ENCODE assay signal across 31 mouse cellular contexts in the genomic region with DNA sequence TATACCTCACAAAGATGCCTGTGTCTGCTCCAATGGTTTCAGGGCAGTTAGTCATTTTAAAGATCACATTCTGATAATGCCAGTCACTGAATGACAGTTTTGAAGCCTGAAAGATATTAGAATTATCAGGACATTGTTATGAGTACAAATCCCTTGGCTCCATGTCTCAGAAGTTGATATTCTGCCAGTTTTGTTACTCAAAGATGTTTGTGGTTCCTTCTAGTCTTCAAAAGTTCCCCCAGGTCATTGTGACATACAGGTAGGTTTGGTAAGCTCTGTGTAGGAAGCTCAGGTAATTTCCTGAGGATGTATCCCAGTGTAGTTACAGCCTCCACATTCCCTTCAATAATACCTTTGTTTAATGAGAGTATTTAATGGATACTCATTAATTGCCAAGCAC.
"Had no signal": no experiment of that assay in that cellular context is flagged by ENCODE, and none has a peak within 500 bp of the region (broad histone marks: within the 10 kb centered on the region; RNA-seq: fewer than 3 reads in every experiment).

No protein-coding gene starts in this region.

- H3K9me3 ChIP-seq: limb, embryonic 10.5 days; limb, embryonic 12.5 days; limb, embryonic 13.5 days; limb, embryonic 15.5 days; liver, embryonic 13.5 days; liver, embryonic 15.5 days; lung, embryonic 15.5 days; megakaryocyte, embryonic 14.5 days; midbrain, embryonic 10.5 days; midbrain, embryonic 12.5 days; midbrain, embryonic 13.5 days; midbrain, embryonic 15.5 days; neural tube, embryonic 12.5 days had no signal

- ATAC-seq: liver, postnatal 0 days; lung, postnatal 0 days; midbrain, embryonic 13.5 days; midbrain, embryonic 15.5 days; midbrain, embryonic 16.5 days had no signal

- H3K27me3 ChIP-seq: limb, embryonic 12.5 days; limb, embryonic 13.5 days; limb, embryonic 15.5 days; liver, embryonic 13.5 days; liver, embryonic 15.5 days; lung, embryonic 15.5 days; megakaryocyte, embryonic 14.5 days; midbrain, embryonic 12.5 days; midbrain, embryonic 13.5 days; midbrain, embryonic 15.5 days; neural tube, embryonic 12.5 days had no signal

- H3K27ac ChIP-seq: limb, embryonic 10.5 days; limb, embryonic 12.5 days; limb, embryonic 13.5 days; limb, embryonic 15.5 days; liver, embryonic 13.5 days; liver, embryonic 14.5 days; liver, embryonic 15.5 days; lung, embryonic 15.5 days; macrophage; midbrain, embryonic 10.5 days; midbrain, embryonic 12.5 days; midbrain, embryonic 13.5 days; midbrain, embryonic 15.5 days; neural tube, embryonic 12.5 days had no signal

- H3K4me2 ChIP-seq: limb, embryonic 12.5 days; limb, embryonic 13.5 days; limb, embryonic 15.5 days; liver, embryonic 11.5 days; liver, embryonic 13.5 days; liver, embryonic 15.5 days; lung, embryonic 14.5 days; lung, embryonic 15.5 days; midbrain, embryonic 11.5 days; midbrain, embryonic 12.5 days; midbrain, embryonic 13.5 days; midbrain, embryonic 15.5 days; neural tube, embryonic 12.5 days had no signal

- DNase-seq: left cerebral cortex, postnatal 4 days; liver; liver, embryonic 13.5 days; liver, postnatal 0 days; lung, adult 18-20 months; lung, adult 2 months; lung, embryonic 14.5 days; lung, postnatal 10 days; lung, postnatal 14 days; lung, postnatal 36 days; lung, postnatal 4 days; midbrain, embryonic 14.5 days had no signal

- H3K4me3 ChIP-seq: limb, embryonic 10.5 days; limb, embryonic 12.5 days; limb, embryonic 13.5 days; limb, embryonic 15.5 days; liver, embryonic 13.5 days; liver, embryonic 15.5 days; lung, embryonic 15.5 days; megakaryocyte, embryonic 14.5 days; midbrain, embryonic 10.5 days; midbrain, embryonic 12.5 days; midbrain, embryonic 13.5 days; midbrain, embryonic 15.5 days; myocyte; neural tube, embryonic 12.5 days had no signal

- H3K36me3 ChIP-seq: limb, embryonic 10.5 days; limb, embryonic 12.5 days; limb, embryonic 13.5 days; limb, embryonic 15.5 days; liver, embryonic 13.5 days; liver, embryonic 15.5 days; lung, embryonic 15.5 days; midbrain, embryonic 10.5 days; midbrain, embryonic 12.5 days; midbrain, embryonic 13.5 days; midbrain, embryonic 15.5 days; neural tube, embryonic 12.5 days had no signal

- H3K4me1 ChIP-seq: limb, embryonic 10.5 days; limb, embryonic 12.5 days; limb, embryonic 13.5 days; limb, embryonic 15.5 days; liver, embryonic 13.5 days; liver, embryonic 15.5 days; lung, embryonic 15.5 days; megakaryocyte, embryonic 14.5 days; midbrain, embryonic 10.5 days; midbrain, embryonic 12.5 days; midbrain, embryonic 13.5 days; midbrain, embryonic 15.5 days; neural tube, embryonic 12.5 days had no signal

- H3K9ac ChIP-seq: limb, embryonic 12.5 days; limb, embryonic 13.5 days; limb, embryonic 15.5 days; liver, embryonic 13.5 days; liver, embryonic 14.5 days; liver, embryonic 15.5 days; liver, postnatal 0 days; lung, embryonic 14.5 days; lung, embryonic 15.5 days; midbrain, embryonic 12.5 days; midbrain, embryonic 13.5 days; midbrain, embryonic 15.5 days; neural tube, embryonic 12.5 days had no signal
